Mouse (Mus musculus) bone marrow macrophage, adult 2 months (primary cell): ENCODE data around the gene Ilkap.

Experiments
- CTCF ChIP-seq: IDR thresholded peaks from 2 replicates; pipeline ENCODE4 v1.5.1; 2012; ENCODE audit warnings: low read depth, mild to moderate bottlenecking, low read length, moderate library complexity
- POLR2A ChIP-seq: IDR thresholded peaks from 2 replicates; pipeline ENCODE4 v1.6.1; 2012; ENCODE audit warnings: mild to moderate bottlenecking, low read depth, low read length, borderline replicate concordance

- TF ChIP-seq CTCF (no peak), POLR2A (no peak)
Observed at GRCm38 (mm10) chr1:91414903-91415302, 16.3 kb upstream of the Ilkap start.
